Mouse (Mus musculus) CH12.LX (cell line): Measurements from ENCODE around the gene Fkbp15.

Source experiments
- NELFE ChIP-seq: IDR thresholded peaks from 2 replicates; pipeline ENCODE4 v1.6.1; 2011; ENCODE audit warnings: low read depth, low read length, improper control_type of control experiment
- ZKSCAN1 ChIP-seq: IDR thresholded peaks from 2 replicates; pipeline ENCODE4 v1.6.1; 2012; ENCODE audit warnings: low read depth, inconsistent platforms, low read length, improper control_type of control experiment, borderline replicate concordance

DNA sequence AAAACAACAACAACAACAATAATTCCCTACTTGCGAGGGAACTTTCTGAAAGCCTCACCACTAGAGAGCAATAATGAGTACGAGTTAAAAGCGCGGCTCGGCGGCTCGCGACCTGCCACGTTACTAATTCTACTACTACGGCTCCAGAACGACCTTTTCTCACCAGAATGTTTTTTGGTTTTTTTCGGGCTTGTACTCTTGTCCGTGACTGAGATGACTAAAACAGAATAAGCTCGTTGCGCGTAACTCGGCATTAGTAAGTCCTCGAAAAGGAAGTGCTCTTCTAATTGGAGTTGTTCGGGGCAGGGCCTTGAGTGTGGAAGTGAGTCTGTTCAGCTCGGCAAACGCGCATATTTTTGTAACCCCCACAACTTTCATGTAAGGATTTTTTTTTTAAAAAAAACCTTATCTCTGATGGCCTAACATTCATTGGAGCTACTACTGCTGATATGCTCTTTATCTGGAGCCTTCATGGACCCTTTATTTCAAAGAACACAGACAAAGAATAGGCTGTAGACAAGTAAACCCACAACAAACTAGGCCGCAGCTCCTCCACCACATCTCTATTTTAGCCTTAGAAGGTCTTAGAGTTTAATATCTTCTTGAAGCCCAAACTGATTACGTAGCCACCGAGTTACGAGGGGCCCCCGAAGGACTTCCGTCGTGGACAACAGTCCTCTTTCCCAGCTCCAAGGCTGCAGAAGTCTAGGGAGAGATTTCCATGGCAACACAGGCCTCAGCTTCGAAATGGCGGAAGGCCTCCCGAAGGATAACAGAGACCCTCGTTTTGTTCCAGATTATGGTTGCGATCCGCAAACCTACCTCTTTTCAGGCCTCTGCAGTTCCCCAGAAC lies 47.6 kb upstream of the Fkbp15 start:
- no peak for TF ChIP-seq ZKSCAN1
- 0 out of 2 replicates have a peak, but pooled peaks have one; percentile 22 for TF ChIP-seq NELFE
